Mouse (Mus musculus): ENCODE measurements around the gene Atp13a1. TPM values are rescaled to one million over a fixed set of nuclear protein-coding genes. Genes with fewer than 3 reads are reported as not detected.

The Atp13a1 gene
- polyA plus RNA-seq, 1 experiment from 2014 or later = 45.6 TPM

DNA sequence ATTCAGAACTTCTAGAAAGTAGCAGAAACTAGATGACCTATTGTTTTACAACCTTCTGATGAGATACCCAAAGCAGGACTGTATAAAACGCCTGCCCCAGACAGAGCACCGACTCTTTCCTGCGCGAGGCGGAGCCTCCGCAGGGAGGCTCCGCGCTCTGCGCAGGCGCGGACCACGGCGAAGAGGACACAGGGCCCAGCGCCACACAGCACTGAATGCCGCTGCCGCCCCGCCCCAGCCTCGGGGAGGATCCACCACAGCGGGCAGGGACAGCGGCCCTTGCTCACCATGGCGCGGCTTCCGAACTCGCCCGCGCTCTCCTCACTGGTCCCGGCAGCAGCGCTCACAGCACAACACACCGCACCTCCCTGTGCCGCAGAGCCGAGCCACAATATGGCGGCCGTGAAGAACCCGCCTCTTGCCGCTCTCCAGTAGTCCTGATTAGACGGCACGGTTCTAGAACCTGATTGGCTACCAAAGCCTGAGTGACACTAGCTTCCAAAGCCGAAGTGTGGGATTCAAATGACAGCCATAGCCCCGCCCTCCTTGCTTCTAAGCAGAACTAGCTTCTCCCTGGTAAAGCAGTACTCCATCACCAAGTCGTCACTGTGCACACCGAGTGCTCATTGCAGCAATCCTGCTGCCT lies 16.3 kb upstream of the Atp13a1 start, which contains the start of gene Gm20422:
TSS of gene Gm20422 (minus strand) at position 384 of the 646 bp plus-strand sequence.
- H3K4me3 ChIP-seq (replicated peaks; ENCODE audit: low read length) = peak within 1 kb of the TSS; percentile 90
- no peaks in the 10 kb centered on the region for H3K9me3 ChIP-seq (replicated peaks; ENCODE audit: control insufficient read depth, low read length)
- peak; percentile 99 for ATAC-seq (ENCODE audit: insufficient read depth, low FRiP score)
- no peaks in the 10 kb centered on the region for H3K36me3 ChIP-seq (ENCODE audit: control insufficient read depth, insufficient read depth, low read length)
- no peaks in the 10 kb centered on the region for H3K27me3 ChIP-seq (ENCODE audit: control insufficient read depth, insufficient read depth, low read length)
- H3K27ac ChIP-seq (ENCODE audit: low read length) = peak within 1 kb of the TSS; percentile 100
- peak within 1 kb of the TSS; percentile 99 for H3K9ac ChIP-seq (ENCODE audit: low read length)
- H3K4me1 ChIP-seq (ENCODE audit: control insufficient read depth, insufficient read depth, low read length) = peaks cover 11% of the 10 kb centered on the region; the same call in 1 of the 2 replicates
- H3K4me2 ChIP-seq (ENCODE audit: low read depth, low read length) = peak within 1 kb of the TSS; percentile 83
- under 1% methylated on average over 41 of the region's 41 CpGs for WGBS

DNA sequence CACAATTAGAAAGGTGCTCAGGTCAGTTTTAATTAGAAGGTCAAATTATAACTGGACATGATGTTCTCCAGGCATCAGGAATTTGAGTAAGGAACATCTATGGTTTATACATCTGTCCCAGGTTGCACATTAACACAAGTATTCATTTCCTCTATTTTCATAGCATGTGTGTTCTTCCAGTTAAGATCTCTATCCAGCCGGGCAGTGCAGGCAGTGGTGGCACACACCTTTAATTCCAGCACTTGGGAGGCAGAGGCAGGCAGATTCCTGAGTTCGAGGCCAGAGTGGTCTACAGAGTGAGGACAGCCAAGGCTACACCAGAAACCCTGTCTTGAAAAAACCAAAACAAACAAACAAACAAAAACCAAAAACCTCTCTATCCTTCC lies 15.8 kb upstream of the Atp13a1 start:
- H3K9ac ChIP-seq (ENCODE audit: low read length) = no peak overlapping the region
- no peaks in the 10 kb centered on the region for H3K9me3 ChIP-seq (replicated peaks; ENCODE audit: control insufficient read depth, low read length)
- no peaks in the 10 kb centered on the region for H3K27me3 ChIP-seq (ENCODE audit: control insufficient read depth, insufficient read depth, low read length)
- H3K4me1 ChIP-seq (ENCODE audit: control insufficient read depth, insufficient read depth, low read length) = peaks cover 11% of the 10 kb centered on the region; the same call in 1 of the 2 replicates
- H3K36me3 ChIP-seq (ENCODE audit: control insufficient read depth, insufficient read depth, low read length) = no peaks in the 10 kb centered on the region
- WGBS = 47% methylated on average over 2 of the region's 2 CpGs
- peak overlapping the region; percentile 90 for H3K4me3 ChIP-seq (replicated peaks; ENCODE audit: low read length)
- H3K27ac ChIP-seq (ENCODE audit: low read length) = 0 out of 2 replicates have a peak overlapping the region, but pooled peaks have one; percentile 4
- ATAC-seq (ENCODE audit: insufficient read depth, low FRiP score) = no peak
- peak overlapping the region; percentile 43; the same call in 1 of the 2 replicates for H3K4me2 ChIP-seq (ENCODE audit: low read depth, low read length)

DNA sequence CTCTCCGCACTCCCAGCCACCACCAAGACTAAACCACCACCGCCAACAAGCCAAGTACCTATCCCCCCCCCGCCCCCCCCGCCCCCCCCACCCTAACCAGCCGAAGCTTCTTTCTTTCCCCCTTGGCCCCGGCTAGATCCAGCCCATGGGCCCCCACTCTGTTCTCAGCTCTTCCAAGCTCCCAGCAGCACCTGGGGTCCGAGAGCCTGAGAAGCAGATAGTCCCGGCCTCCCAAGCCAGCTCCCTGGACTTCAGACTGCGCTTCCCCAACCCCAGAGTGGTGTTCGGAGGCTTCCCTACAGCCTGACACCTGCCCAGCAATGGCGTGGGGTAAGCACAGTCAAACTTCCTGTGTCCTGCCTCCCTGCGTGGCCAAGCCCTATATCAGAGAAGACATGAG lies 13.9 kb upstream of the Atp13a1 start:
- Histone ChIP-seq H3K27ac (ENCODE audit: low read length) (no peak overlapping the region), H3K36me3 (ENCODE audit: control insufficient read depth, insufficient read depth, low read length) (no peaks in the 10 kb centered on the region), H3K4me3 (replicated peaks; ENCODE audit: low read length) (no peak overlapping the region), H3K9me3 (replicated peaks; ENCODE audit: control insufficient read depth, low read length) (no peaks in the 10 kb centered on the region), H3K27me3 (ENCODE audit: control insufficient read depth, insufficient read depth, low read length) (no peaks in the 10 kb centered on the region), H3K9ac (ENCODE audit: low read length) (no peak overlapping the region), H3K4me2 (ENCODE audit: low read depth, low read length) (no peak overlapping the region), H3K4me1 (ENCODE audit: control insufficient read depth, insufficient read depth, low read length) (peaks cover 11% of the 10 kb centered on the region; the same call in 1 of the 2 replicates)
- no peak for ATAC-seq (ENCODE audit: insufficient read depth, low FRiP score)
- 70% methylated on average over 11 of the region's 12 CpGs for WGBS

DNA sequence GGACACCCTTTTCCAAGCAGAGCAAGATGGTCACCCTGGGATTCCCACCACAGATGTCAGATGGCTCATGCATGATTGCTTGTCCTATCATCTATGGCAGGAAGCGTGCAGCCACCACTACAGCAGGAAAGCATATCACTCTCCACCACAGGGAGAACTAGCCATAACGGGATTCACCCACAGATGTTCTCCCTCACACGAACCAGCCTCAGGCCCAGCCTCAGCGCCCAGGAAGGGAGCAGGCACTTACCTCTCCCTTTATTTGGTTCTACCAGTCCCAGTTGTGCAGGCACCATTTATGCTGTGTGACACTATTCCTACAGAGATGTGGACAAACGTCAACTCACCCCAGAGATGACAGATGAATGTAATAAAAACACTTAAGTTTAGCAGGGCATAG lies 1.9 kb upstream of the Atp13a1 start:
- H3K27ac ChIP-seq (ENCODE audit: low read length) = no peak overlapping the region
- no peak overlapping the region for H3K9ac ChIP-seq (ENCODE audit: low read length)
- H3K4me2 ChIP-seq (ENCODE audit: low read depth, low read length) = no peak overlapping the region
- 80% methylated on average over 5 of the region's 5 CpGs for WGBS
- ATAC-seq (ENCODE audit: insufficient read depth, low FRiP score) = no peak
- H3K36me3 ChIP-seq (ENCODE audit: control insufficient read depth, insufficient read depth, low read length) = no peaks in the 10 kb centered on the region
- no peaks in the 10 kb centered on the region for H3K27me3 ChIP-seq (ENCODE audit: control insufficient read depth, insufficient read depth, low read length)
- H3K4me1 ChIP-seq (ENCODE audit: control insufficient read depth, insufficient read depth, low read length) = peaks cover 15% of the 10 kb centered on the region
- no peaks in the 10 kb centered on the region for H3K9me3 ChIP-seq (replicated peaks; ENCODE audit: control insufficient read depth, low read length)
- no peak overlapping the region for H3K4me3 ChIP-seq (replicated peaks; ENCODE audit: low read length)

DNA sequence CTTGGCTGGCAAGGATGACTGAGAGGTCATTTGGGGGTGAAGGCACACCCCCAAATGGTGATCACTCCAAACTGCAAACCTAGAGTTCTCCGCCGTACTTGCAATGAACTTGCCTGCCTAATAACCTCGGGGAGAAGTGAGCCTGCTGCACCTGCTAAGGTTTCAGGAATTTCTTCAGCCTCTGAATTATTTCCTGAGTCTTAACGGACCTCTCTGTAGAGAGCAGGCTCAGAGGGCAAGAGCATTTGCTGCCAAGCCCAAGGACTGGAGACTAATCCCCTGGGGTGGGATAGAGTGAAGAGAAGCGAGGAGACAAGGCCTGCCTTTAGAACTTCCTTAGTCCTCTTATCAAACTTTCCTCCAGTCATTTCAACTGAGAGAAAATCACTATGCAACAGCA lies 1.2 kb upstream of the Atp13a1 start:
- H3K27ac ChIP-seq (ENCODE audit: low read length) = no peak overlapping the region
- WGBS = 63% methylated on average over 5 of the region's 5 CpGs
- H3K36me3 ChIP-seq (ENCODE audit: control insufficient read depth, insufficient read depth, low read length) = no peaks in the 10 kb centered on the region
- H3K4me3 ChIP-seq (replicated peaks; ENCODE audit: low read length) = no peak overlapping the region
- peaks cover 15% of the 10 kb centered on the region for H3K4me1 ChIP-seq (ENCODE audit: control insufficient read depth, insufficient read depth, low read length)
- ATAC-seq (ENCODE audit: insufficient read depth, low FRiP score) = no peak
- H3K27me3 ChIP-seq (ENCODE audit: control insufficient read depth, insufficient read depth, low read length) = no peaks in the 10 kb centered on the region
- peak overlapping the region; percentile 98; the same call in 1 of the 2 replicates for H3K9ac ChIP-seq (ENCODE audit: low read length)
- H3K9me3 ChIP-seq (replicated peaks; ENCODE audit: control insufficient read depth, low read length) = no peaks in the 10 kb centered on the region
- peak overlapping the region; percentile 71 for H3K4me2 ChIP-seq (ENCODE audit: low read depth, low read length)

DNA sequence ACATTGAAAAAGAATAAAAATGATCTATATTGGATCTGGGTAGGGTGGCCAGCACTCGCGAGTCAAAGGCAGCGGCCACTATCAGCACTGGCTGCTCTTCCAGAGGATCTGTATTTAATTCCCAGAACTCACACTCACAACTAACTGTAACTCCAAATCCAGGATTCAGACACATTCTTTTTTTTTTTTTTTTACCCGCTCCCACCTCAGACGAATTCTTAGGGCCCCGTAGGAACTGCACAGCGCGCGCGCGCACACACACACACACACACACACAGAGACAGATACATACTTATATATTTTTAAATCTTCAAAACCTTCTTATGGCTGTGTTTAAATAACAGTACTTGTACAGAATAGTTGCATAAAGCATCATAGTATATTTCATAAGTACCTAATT lies 599 bp upstream of the Atp13a1 start:
- Histone ChIP-seq H3K27me3 (ENCODE audit: control insufficient read depth, insufficient read depth, low read length) (no peaks in the 10 kb centered on the region), H3K4me1 (ENCODE audit: control insufficient read depth, insufficient read depth, low read length) (peaks cover 15% of the 10 kb centered on the region), H3K9ac (ENCODE audit: low read length) (peak overlapping the region; percentile 98), H3K27ac (ENCODE audit: low read length) (peak overlapping the region; percentile 86), H3K4me2 (ENCODE audit: low read depth, low read length) (peak overlapping the region; percentile 71), H3K36me3 (ENCODE audit: control insufficient read depth, insufficient read depth, low read length) (peaks cover 2% of the 10 kb centered on the region; the same call in 1 of the 2 replicates), H3K9me3 (replicated peaks; ENCODE audit: control insufficient read depth, low read length) (no peaks in the 10 kb centered on the region), H3K4me3 (replicated peaks; ENCODE audit: low read length) (peak overlapping the region; percentile 99)
- WGBS = 30% methylated on average over 11 of the region's 11 CpGs
- no peak for ATAC-seq (ENCODE audit: insufficient read depth, low FRiP score)

DNA sequence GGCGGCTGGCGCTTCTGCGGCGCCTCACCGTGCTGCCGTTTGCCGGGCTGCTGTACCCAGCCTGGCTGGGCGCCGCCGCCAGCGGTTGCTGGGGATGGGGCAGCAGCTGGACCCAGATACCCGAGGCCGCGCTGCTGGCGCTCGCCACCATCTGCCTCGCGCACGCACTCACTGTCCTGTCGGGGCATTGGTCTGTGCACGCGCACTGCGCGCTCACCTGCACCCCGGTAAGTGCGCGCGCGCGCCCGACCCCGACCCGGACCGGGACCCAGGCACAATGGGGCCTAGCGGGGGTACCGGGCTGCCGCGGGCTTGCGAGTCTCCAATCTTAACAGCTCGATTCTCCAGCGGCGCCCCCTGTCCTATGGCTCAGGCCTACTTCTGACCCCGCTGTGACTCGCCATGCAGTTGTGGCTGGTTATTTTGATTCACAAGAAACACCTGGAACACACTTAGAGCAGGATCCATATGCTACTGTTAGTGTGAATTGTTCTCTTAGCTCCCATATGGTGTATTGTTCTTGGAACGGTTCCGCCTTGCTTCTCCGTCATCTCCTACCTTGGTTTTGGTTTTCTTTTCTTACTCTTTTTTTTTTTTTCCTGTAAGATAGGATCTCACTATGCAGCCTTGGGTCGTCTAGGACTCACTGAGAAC lies 579 bp downstream of the Atp13a1 start:
- Histone ChIP-seq H3K9ac (ENCODE audit: low read length) (peak overlapping the region; percentile 98), H3K9me3 (replicated peaks; ENCODE audit: control insufficient read depth, low read length) (no peaks in the 10 kb centered on the region), H3K36me3 (ENCODE audit: control insufficient read depth, insufficient read depth, low read length) (peaks cover 7% of the 10 kb centered on the region), H3K4me3 (replicated peaks; ENCODE audit: low read length) (peak overlapping the region; percentile 99), H3K27ac (ENCODE audit: low read length) (peak overlapping the region; percentile 68), H3K4me2 (ENCODE audit: low read depth, low read length) (peak overlapping the region; percentile 83), H3K27me3 (ENCODE audit: control insufficient read depth, insufficient read depth, low read length) (no peaks in the 10 kb centered on the region), H3K4me1 (ENCODE audit: control insufficient read depth, insufficient read depth, low read length) (peaks cover 15% of the 10 kb centered on the region)
- under 1% methylated on average over 45 of the region's 48 CpGs for WGBS
- peak; percentile 45; the same call in 1 of the 2 replicates for ATAC-seq (ENCODE audit: insufficient read depth, low FRiP score)

DNA sequence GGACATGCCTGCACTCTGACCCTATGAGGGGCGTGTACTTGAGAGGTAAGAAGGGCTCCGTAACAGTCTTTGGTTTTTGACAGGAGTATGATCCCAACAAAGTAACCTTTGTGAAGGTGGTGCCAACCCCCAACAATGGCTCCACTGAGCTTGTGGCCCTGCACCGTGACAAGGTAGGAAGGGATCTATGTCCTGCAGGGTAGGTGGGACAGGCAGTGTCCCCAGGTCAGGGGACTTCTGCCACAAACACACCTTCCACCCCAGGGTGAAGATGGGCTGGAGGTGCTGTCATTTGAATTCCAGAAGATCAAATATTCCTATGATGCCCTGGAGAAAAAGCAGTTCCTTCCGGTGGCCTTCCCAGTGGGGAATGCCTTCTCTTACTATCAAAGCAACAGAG lies 2.7 kb downstream of the Atp13a1 start:
- 81% methylated on average over 4 of the region's 4 CpGs for WGBS
- no peak overlapping the region for H3K9ac ChIP-seq (ENCODE audit: low read length)
- no peaks in the 10 kb centered on the region for H3K9me3 ChIP-seq (replicated peaks; ENCODE audit: control insufficient read depth, low read length)
- no peak overlapping the region for H3K4me2 ChIP-seq (ENCODE audit: low read depth, low read length)
- H3K4me3 ChIP-seq (replicated peaks; ENCODE audit: low read length) = no peak overlapping the region
- H3K4me1 ChIP-seq (ENCODE audit: control insufficient read depth, insufficient read depth, low read length) = peaks cover 15% of the 10 kb centered on the region
- no peak overlapping the region for H3K27ac ChIP-seq (ENCODE audit: low read length)
- no peak for ATAC-seq (ENCODE audit: insufficient read depth, low FRiP score)
- no peaks in the 10 kb centered on the region for H3K27me3 ChIP-seq (ENCODE audit: control insufficient read depth, insufficient read depth, low read length)
- peaks cover 21% of the 10 kb centered on the region for H3K36me3 ChIP-seq (ENCODE audit: control insufficient read depth, insufficient read depth, low read length)

DNA sequence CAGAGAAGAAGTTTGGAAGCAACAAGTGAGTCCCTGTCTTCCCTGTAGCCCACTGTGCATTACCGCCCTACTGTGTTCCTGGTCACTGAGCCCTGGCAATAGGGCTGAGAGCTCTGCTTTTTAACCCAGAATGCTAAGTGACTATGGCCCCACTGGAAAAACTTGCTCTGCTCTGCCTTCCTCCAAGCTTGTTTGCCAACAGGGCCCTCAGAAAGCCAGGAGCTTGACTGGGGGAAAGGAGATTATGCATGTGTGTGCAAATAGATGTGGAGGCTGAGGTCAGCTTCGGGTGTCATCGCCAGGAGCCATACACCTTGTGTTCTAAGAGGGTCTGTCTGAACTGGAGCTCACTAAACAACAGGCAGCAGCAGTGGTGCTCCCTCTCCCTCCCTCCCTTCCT lies 3.1 kb downstream of the Atp13a1 start:
- ATAC-seq (ENCODE audit: insufficient read depth, low FRiP score) = no peak
- Histone ChIP-seq H3K4me3 (replicated peaks; ENCODE audit: low read length) (no peak overlapping the region), H3K27ac (ENCODE audit: low read length) (no peak overlapping the region), H3K36me3 (ENCODE audit: control insufficient read depth, insufficient read depth, low read length) (peaks cover 22% of the 10 kb centered on the region), H3K9me3 (replicated peaks; ENCODE audit: control insufficient read depth, low read length) (no peaks in the 10 kb centered on the region), H3K4me1 (ENCODE audit: control insufficient read depth, insufficient read depth, low read length) (peaks cover 15% of the 10 kb centered on the region), H3K4me2 (ENCODE audit: low read depth, low read length) (no peak overlapping the region), H3K27me3 (ENCODE audit: control insufficient read depth, insufficient read depth, low read length) (no peaks in the 10 kb centered on the region), H3K9ac (ENCODE audit: low read length) (no peak overlapping the region)
- 86% methylated on average over 3 of the region's 3 CpGs for WGBS

Data from stomach, embryonic 16.5 days (tissue).